Comparison of ENCODE assay signal across 19 mouse cellular contexts in the genomic region with DNA sequence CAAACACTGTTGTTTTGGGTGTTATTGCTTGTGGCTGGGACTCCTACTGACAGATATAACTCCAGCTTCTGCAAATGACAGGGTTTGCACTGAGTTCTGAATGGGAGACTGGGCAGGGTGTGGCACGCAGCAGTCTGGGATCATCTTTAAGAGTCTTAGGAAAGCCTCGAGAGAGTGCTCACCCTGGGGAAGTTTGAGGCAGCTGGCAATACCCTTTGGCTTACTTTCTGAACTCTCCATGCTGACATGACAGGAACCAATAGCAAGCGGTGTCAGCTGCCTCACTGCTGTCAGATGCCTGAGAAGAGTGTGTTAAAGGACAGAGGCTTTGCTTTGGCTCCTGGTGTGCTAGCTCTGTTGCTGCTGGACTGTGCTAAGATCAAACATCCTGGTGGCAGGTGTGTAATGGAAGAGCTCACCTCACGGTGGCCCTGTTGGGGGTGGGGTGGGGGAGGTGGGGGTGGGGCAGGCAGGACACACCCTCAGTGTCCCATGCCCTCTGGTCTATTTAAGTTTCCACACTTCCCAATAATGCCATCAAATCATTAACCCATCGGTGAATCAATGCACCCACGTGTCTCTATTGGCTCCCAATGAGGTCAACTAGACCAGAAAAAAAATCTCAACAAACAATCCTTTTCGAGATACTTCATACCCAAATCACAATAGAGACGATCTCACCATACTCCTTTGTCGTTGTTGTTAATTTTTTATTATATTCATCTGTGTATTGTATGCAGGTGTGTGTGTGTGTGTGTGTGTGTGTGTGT.
A peak's percentile ranks its signal among the peaks of the same experiment; 100 is the strongest.
DNase-seq lines count a peak whose midpoint lies in the region; ATAC-seq and TF ChIP-seq lines count a peak whose summit lies in the region.
"Had no signal": no experiment of that assay in that cellular context is flagged by ENCODE, and none has a peak within 500 bp of the region (broad histone marks: within the 10 kb centered on the region; RNA-seq: fewer than 3 reads in every experiment).

No protein-coding gene starts in this region.

- peak; percentile 13 for DNase-seq in adrenal gland, adult 2 months
- DNase-seq in adrenal gland, adult 8-10 months = no peak
- DNase-seq in liver, embryonic 11.5 days (ENCODE audit: low spot score) = no peak
- DNase-seq in right cerebral cortex, postnatal 10 days (ENCODE audit: low spot score in 2 of 2) = no peak
- no peak for DNase-seq in embryo, embryonic 11 days
- DNase-seq: cerebellum, adult 8-10 months; gastrocnemius, postnatal 14 days; kidney, adult 9 months; kidney, postnatal 25 days; retina, postnatal 1 day had no signal

- no peak overlapping the region for H3K4me3 ChIP-seq in liver, embryonic 15.5 days (replicated peaks)
- no peak overlapping the region for H3K4me3 ChIP-seq in liver, embryonic 11.5 days (ENCODE audit: low read depth, low read length)
- no peak overlapping the region for H3K4me3 ChIP-seq in intestine, embryonic 16.5 days (ENCODE audit: low read length)
- H3K4me3 ChIP-seq in myocyte = no peak overlapping the region
- H3K4me3 ChIP-seq: erythroblast, embryonic 14.5 days; forebrain, embryonic 13.5 days; hindbrain, embryonic 10.5 days; left cerebral cortex, adult 2 months; lung, embryonic 15.5 days had no signal

- ATAC-seq in liver, embryonic 15.5 days (ENCODE audit: insufficient read depth) = peak; percentile 25; the same call in 1 of the 2 replicates
- ATAC-seq in liver, embryonic 11.5 days (replicated peaks; ENCODE audit: low FRiP score) = no peak
- peak; percentile 44; the same call in 1 of the 2 replicates for ATAC-seq in intestine, embryonic 16.5 days
- ATAC-seq: forebrain, embryonic 13.5 days; hindbrain, postnatal 0 days had no signal

- H3K79me2 ChIP-seq in myocyte (ENCODE audit: control insufficient read depth, insufficient read depth) = no peaks in the 10 kb centered on the region

- H3K4me1 ChIP-seq in liver, embryonic 15.5 days (replicated peaks) = peaks cover 4% of the 10 kb centered on the region; the same call in 1 of the 2 replicates
- H3K4me1 ChIP-seq in liver, embryonic 11.5 days (replicated peaks; ENCODE audit: control insufficient read depth, insufficient read depth, low read length) = no peaks in the 10 kb centered on the region
- no peaks in the 10 kb centered on the region for H3K4me1 ChIP-seq in intestine, embryonic 16.5 days (ENCODE audit: control insufficient read depth, insufficient read depth, low read length)
- H3K4me1 ChIP-seq: forebrain, embryonic 13.5 days; hindbrain, embryonic 10.5 days; lung, embryonic 15.5 days had no signal

- WGBS in liver, embryonic 15.5 days (ENCODE audit: insufficient replicate concordance) = 56% methylated on average over 9 of the region's 9 CpGs
- WGBS in liver, embryonic 11.5 days = 77% methylated on average over 9 of the region's 9 CpGs
- WGBS in intestine, embryonic 16.5 days = 68% methylated on average over 9 of the region's 9 CpGs

- H3K27ac ChIP-seq in liver, embryonic 15.5 days (replicated peaks) = no peak overlapping the region
- no peak overlapping the region for H3K27ac ChIP-seq in liver, embryonic 11.5 days (ENCODE audit: low read depth, low read length)
- H3K27ac ChIP-seq in intestine, embryonic 16.5 days (ENCODE audit: low read length) = no peak overlapping the region
- H3K27ac ChIP-seq: forebrain, embryonic 13.5 days; hindbrain, embryonic 10.5 days; hindbrain, postnatal 0 days; left cerebral cortex, adult 2 months; lung, embryonic 15.5 days had no signal

- no peaks in the 10 kb centered on the region for H3K9me3 ChIP-seq in liver, embryonic 15.5 days (replicated peaks)
- no peaks in the 10 kb centered on the region for H3K9me3 ChIP-seq in liver, embryonic 11.5 days (ENCODE audit: control insufficient read depth, low read length)
- H3K9me3 ChIP-seq in intestine, embryonic 16.5 days (ENCODE audit: control insufficient read depth, low read length) = no peaks in the 10 kb centered on the region
- H3K9me3 ChIP-seq: forebrain, embryonic 13.5 days; hindbrain, embryonic 10.5 days; lung, embryonic 15.5 days had no signal

- TF ChIP-seq POLR2A in myocyte (IDR thresholded peaks at IDR 0.05; ENCODE audit: insufficient read length, low read depth) = no peak

- no peak overlapping the region for H3ac ChIP-seq in myocyte (ENCODE audit: control insufficient read depth, insufficient read length)

- no peak overlapping the region for H3K9ac ChIP-seq in liver, embryonic 15.5 days
- H3K9ac ChIP-seq in liver, embryonic 11.5 days (ENCODE audit: low read depth, low read length) = no peak overlapping the region
- no peak overlapping the region for H3K9ac ChIP-seq in intestine, embryonic 16.5 days (ENCODE audit: low read depth, low read length)
- H3K9ac ChIP-seq: forebrain, embryonic 13.5 days; lung, embryonic 15.5 days had no signal

- H3K27me3 ChIP-seq in liver, embryonic 15.5 days = no peaks in the 10 kb centered on the region
- no peaks in the 10 kb centered on the region for H3K27me3 ChIP-seq in liver, embryonic 11.5 days (replicated peaks; ENCODE audit: control insufficient read depth, insufficient read depth, low read length)
- H3K27me3 ChIP-seq in intestine, embryonic 16.5 days (replicated peaks; ENCODE audit: control insufficient read depth, insufficient read depth, low read length) = no peaks in the 10 kb centered on the region
- H3K27me3 ChIP-seq in myocyte (ENCODE audit: control insufficient read depth, insufficient read depth, insufficient read length) = no peaks in the 10 kb centered on the region
- H3K27me3 ChIP-seq: forebrain, embryonic 13.5 days; lung, embryonic 15.5 days had no signal

- H3K4me2 ChIP-seq in liver, embryonic 15.5 days = no peak overlapping the region
- no peak overlapping the region for H3K4me2 ChIP-seq in liver, embryonic 11.5 days
- no peak overlapping the region for H3K4me2 ChIP-seq in intestine, embryonic 16.5 days (ENCODE audit: low read depth, low read length)
- H3K4me2 ChIP-seq in myocyte (ENCODE audit: low read depth) = peak overlapping the region; percentile 16
- H3K4me2 ChIP-seq: forebrain, embryonic 13.5 days; lung, embryonic 15.5 days had no signal

- no peaks in the 10 kb centered on the region for H3K36me3 ChIP-seq in liver, embryonic 15.5 days (replicated peaks)
- H3K36me3 ChIP-seq in liver, embryonic 11.5 days (ENCODE audit: control insufficient read depth, insufficient read depth, low read length) = no peaks in the 10 kb centered on the region
- no peaks in the 10 kb centered on the region for H3K36me3 ChIP-seq in intestine, embryonic 16.5 days (ENCODE audit: control insufficient read depth, insufficient read depth, low read length)
- H3K36me3 ChIP-seq in myocyte (ENCODE audit: control insufficient read depth, insufficient read depth) = no peaks in the 10 kb centered on the region
- H3K36me3 ChIP-seq: hindbrain, embryonic 10.5 days; lung, embryonic 15.5 days had no signal

TF ChIP-seq in myocyte, 11 proteins besides CTCF, POLR2A, EP300 and RAD21:
- TF ChIP-seq MYOG (IDR thresholded peaks at IDR 0.05; ENCODE audit: control insufficient read depth in 1 of 3, insufficient read depth in 1 of 3, insufficient read length in 2 of 3, low read depth in 2 of 3) = peak in 1 of 3 experiments; percentile 11
- TF ChIP-seq CEBPB (IDR thresholded peaks at IDR 0.05; ENCODE audit: insufficient read depth, poor library complexity, severe bottlenecking) = no peak
- no peak for TF ChIP-seq POLR2AphosphoS2 (IDR thresholded peaks at IDR 0.05; ENCODE audit: insufficient read length, low read depth)
- TF ChIP-seq MYOD1 (IDR thresholded peaks at IDR 0.05; ENCODE audit: control insufficient read depth in 1 of 3, insufficient read length in 2 of 3, low read depth in 2 of 3) = peak; percentile 5 to 38 (median 11)
- TF ChIP-seq TCF12 (IDR thresholded peaks at IDR 0.05; ENCODE audit: insufficient read depth, poor library complexity, severe bottlenecking) = no peak
TF ChIP-seq in myocyte: peak in this region for 2.
